Mouse (Mus musculus) ES-E14 (cell line): ENCODE measurements around the gene Hist1h4j. TPM values are rescaled to one million over a fixed set of nuclear protein-coding genes. Genes with fewer than 3 reads are reported as not detected.

ENCODE experiments used
- DNase-seq: peaks from one replicate; pipeline ENCODE4 v3.0.0-alpha.2; 2013; ENCODE audit warnings: low read depth, low spot score
- H3K27ac ChIP-seq: 2 replicates; pipeline ENCODE4 v1.5.1; 2012; ENCODE audit warnings: low read depth, mild to moderate bottlenecking, low read length, moderate library complexity, mixed read lengths; ENCODE audit not compliant: poor library complexity, insufficient read depth, severe bottlenecking
- H3K36me3 ChIP-seq: 2 replicates; pipeline ENCODE4 v1.6.1; 2012; ENCODE audit warnings: mild to moderate bottlenecking, low read length, moderate library complexity, mixed read lengths; ENCODE audit not compliant: control insufficient read depth, poor library complexity, insufficient read depth, severe bottlenecking
- H3K4me1 ChIP-seq, 2 experiments: fragments of 150-350 bp in 1 of 2; sonication (generic) in 1 of 2; 2 replicates each; pipeline ENCODE4 v1.6.1; 2012; ENCODE audit warnings: low read length in 2 of 2, mild to moderate bottlenecking in 1 of 2, mixed read lengths in 1 of 2; ENCODE audit not compliant: control insufficient read depth in 2 of 2, insufficient read depth in 2 of 2, poor library complexity in 1 of 2
- H3K4me3 ChIP-seq, 2 experiments: fragments of 150-350 bp in 1 of 2; sonication (generic) in 1 of 2; 2 replicates each; pipeline ENCODE4 v1.5.1; 2012; ENCODE audit warnings: low read length in 2 of 2, low read depth in 1 of 2, mild to moderate bottlenecking in 1 of 2, mixed read lengths in 1 of 2; ENCODE audit not compliant: insufficient read depth in 1 of 2, poor library complexity in 1 of 2, severe bottlenecking in 1 of 2
- H3K9ac ChIP-seq: 2 replicates; pipeline ENCODE4 v1.6.1; 2012; ENCODE audit warnings: low read depth, mild to moderate bottlenecking, low read length, mixed read lengths; ENCODE audit not compliant: poor library complexity, insufficient read depth, severe bottlenecking
- H3K9me3 ChIP-seq: fragments of 150-350 bp; sonication (generic); 2 replicates; pipeline ENCODE4 v1.6.1; 2012; ENCODE audit warnings: low read depth, mild to moderate bottlenecking, low read length; ENCODE audit not compliant: control insufficient read depth, insufficient read depth
- CHD2 ChIP-seq: IDR thresholded peaks from 2 replicates; pipeline ENCODE4 v1.6.1; 2014; ENCODE audit warnings: mild to moderate bottlenecking, low read depth, low read length, inconsistent platforms
- HCFC1 ChIP-seq: IDR thresholded peaks from 2 replicates; pipeline ENCODE4 v1.6.1; 2012; ENCODE audit warnings: low read length, inconsistent platforms, borderline replicate concordance; ENCODE audit not compliant: insufficient read depth
- MAFK ChIP-seq: IDR thresholded peaks from 2 replicates; pipeline ENCODE4 v1.6.1; 2014; ENCODE audit warnings: mild to moderate bottlenecking, low read depth, low read length, inconsistent platforms; ENCODE audit not compliant: insufficient read depth
- ZC3H11A ChIP-seq: IDR thresholded peaks from 2 replicates; pipeline ENCODE4 v1.6.1; 2012; ENCODE audit warnings: low read depth, mild to moderate bottlenecking, inconsistent platforms, low read length, borderline replicate concordance
- ZNF384 ChIP-seq: IDR thresholded peaks from 2 replicates; pipeline ENCODE4 v1.6.1; 2012; ENCODE audit warnings: low read depth, low read length, inconsistent platforms
- in situ Hi-C, 2 experiments: fragments of 600-800 bp; cut with MboI; formaldehyde crosslinking; loops; one replicate each; pipeline ENCODE4 v1.15.1; 2025; ENCODE audit warnings: low sequenced_read_pairs in 2 of 2, inconsistent platforms in 1 of 2; ENCODE audit not compliant: unreplicated experiment in 2 of 2
- total RNA-seq: library from RNA; depleted of rRNA; stranded (reverse); fragments of 300-350 nt; gene quantifications from 2 replicates; pipeline ENCODE4 v1.2.3, GENCODE M21; 2012

Gene Hist1h4j
- total RNA-seq, 1 experiment = 260 TPM

DNA sequence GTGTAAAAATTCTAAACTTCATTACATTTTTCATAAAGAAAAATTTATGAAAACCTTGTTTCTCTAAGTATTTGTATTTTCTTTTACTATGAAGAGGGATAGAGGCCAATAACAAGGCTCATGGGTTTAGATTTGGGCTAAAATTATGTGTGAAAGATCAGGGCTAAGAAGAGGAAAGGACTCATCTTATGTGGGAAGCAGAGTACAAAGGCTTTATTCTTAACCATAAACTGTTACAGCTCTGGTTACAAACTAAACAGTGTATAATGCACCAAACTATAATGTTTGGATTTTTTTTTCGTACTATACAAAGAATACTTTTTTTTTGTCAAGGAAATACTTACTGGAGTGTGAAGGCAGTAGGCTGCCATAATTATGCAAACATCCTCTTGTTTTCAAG is 20.8 kb downstream of the Hist1h4j start:
- no peaks in the 10 kb centered on the region for H3K36me3 ChIP-seq
- TF ChIP-seq ZNF384 = no peak
- H3K9me3 ChIP-seq = no peaks in the 10 kb centered on the region
- H3K4me3 ChIP-seq = no peak overlapping the region
- DNase-seq = no peak
- no peak overlapping the region for H3K27ac ChIP-seq
- H3K9ac ChIP-seq = no peak overlapping the region
- in situ Hi-C loops = no loop called here
- no peaks in the 10 kb centered on the region for H3K4me1 ChIP-seq

DNA sequence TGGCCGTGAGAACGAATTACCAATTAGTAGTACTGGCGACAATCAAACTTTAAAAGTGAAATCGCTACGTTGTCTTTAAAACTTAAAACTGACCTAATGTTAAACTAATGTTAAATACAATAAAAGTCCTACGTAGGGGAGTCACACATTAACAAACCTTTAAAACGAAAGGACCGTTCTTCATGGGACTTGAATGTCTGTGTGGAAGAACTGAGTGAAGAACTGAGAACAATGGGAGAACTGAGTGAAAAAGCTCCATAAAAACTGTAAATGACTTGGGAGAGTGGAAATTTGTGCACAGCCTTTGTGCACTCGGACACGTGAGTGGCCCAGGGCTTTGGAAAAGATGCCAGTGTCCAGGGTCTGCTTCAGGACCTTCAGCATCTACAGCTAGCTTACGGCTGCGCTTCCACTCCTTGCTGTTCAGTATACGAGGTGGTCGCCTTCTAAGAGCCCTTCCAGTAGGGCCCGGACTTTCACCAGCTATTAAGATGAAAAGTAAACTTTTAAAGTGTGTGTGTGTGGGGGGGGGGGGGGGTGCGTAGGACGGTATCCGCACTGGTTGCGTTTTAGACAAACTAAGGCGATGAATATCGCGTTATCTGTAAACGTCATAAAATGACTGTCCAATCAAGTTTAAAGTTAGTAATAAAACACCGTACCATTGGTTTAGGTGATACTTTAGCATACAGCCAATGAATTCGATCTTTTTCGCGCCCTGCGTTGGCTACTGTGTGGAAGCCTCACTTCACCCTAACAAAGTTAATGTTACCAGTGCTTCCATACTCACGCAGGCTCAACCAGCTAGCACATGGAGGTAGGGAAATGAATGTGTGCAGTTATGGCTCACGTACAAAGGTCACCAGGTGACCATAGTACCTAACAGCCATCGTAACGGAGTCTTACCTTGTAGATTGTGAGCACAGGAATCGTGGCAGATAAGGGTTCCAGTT is 44.2 kb downstream of the Hist1h4j start:
- TF ChIP-seq ZNF384 = no peak
- peak; percentile 89 for TF ChIP-seq CHD2
- no peak for TF ChIP-seq HCFC1
- in situ Hi-C loops = no loop called here
- Histone ChIP-seq H3K4me3 (peak overlapping the region; percentile 57 to 68), H3K9ac (peak overlapping the region; percentile 82), H3K27ac (peak overlapping the region; percentile 89), H3K36me3 (no peaks in the 10 kb centered on the region), H3K4me1 (peaks cover 0 to 8% of the 10 kb centered on the region in 2 experiments; a peak in 1 of 4 replicates), H3K9me3 (no peaks in the 10 kb centered on the region)
- peak; percentile 70 for DNase-seq

DNA sequence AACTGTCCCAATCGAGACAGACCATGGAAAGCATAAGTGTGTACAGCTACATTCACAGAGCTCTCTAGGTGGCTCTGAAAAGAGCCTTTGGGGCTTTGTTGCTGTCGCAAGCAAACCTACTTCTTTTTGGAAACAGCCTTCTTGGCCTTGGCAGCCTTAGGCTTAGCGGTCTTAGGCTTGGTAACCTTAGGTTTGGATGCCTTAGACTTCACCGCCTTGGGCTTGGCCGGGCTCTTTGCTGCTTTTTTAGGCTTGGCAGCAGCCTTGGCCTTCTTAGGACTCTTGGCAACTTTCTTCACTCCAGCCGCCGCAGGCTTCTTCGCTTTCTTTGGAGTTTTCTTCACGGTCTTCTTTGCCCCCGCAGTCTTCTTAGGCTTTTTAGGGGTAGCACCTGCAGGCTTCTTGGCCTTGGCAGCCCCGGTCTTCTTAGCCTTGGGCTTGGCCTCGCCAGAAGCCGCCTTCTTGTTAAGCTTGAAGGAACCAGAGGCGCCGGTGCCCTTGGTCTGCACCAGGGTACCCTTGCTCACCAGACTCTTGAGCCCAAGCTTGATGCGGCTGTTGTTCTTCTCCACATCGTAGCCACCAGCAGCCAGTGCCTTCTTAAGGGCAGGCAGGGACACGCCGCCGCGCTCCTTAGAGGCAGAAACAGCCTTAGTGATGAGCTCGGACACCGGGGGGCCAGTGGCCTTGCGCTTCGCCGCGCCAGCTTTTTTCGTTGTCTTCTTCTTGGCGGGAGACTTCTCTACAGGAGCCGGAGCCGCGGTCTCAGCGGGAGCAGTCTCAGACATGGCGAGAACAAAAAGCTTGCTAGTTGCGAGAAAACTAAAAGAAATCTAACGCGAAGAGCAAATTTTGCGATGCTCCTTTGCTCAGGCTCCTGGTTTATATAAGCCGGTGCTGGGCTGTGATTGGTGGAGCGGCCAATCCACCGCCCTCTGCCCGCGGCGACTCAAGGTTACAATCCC is 45.2 kb downstream of the Hist1h4j start, which contains the start of gene Hist1h1b:
TSS of gene Hist1h1b (minus strand) at position 859 of the 965 bp plus-strand sequence.
- in situ Hi-C loops = no loop called here
- Histone ChIP-seq H3K27ac (peak within 1 kb of the TSS; percentile 89), H3K9ac (peak within 1 kb of the TSS; percentile 82), H3K36me3 (no peaks in the 10 kb centered on the region), H3K9me3 (no peaks in the 10 kb centered on the region), H3K4me3 (peak within 1 kb of the TSS; percentile 55 to 68), H3K4me1 (peaks cover 0 to 5% of the 10 kb centered on the region in 2 experiments; a peak in 1 of 4 replicates)
- peak; percentile 71 for DNase-seq
- TF ChIP-seq CHD2 (no peak; the same call in 1 of the 2 replicates), HCFC1 (no peak; the same call in 1 of the 2 replicates), ZC3H11A (no peak), MAFK (no peak), ZNF384 (no peak)

- DNase-seq = no peak
- Histone ChIP-seq H3K36me3 (no peaks in the 10 kb centered on the region), H3K4me3 (peak overlapping the region in 1 of 2 experiments; percentile 8; a peak in 2 of 4 replicates), H3K4me1 (peaks cover 0 to 5% of the 10 kb centered on the region in 2 experiments; a peak in 1 of 4 replicates), H3K27ac (no peak overlapping the region), H3K9me3 (no peaks in the 10 kb centered on the region), H3K9ac (no peak overlapping the region)
- in situ Hi-C loops = no loop called here
- TF ChIP-seq ZNF384 (no peak), HCFC1 (no peak), ZC3H11A (no peak), CHD2 (no peak), MAFK (no peak)
Observed at GRCm38 (mm10) chr13:21781021-21781555, 46.2 kb downstream of the Hist1h4j start.
